Mouse (Mus musculus) midbrain, embryonic 14.5 days (tissue): ENCODE data around the gene Kcnj12. TPM values are rescaled to one million over a fixed set of nuclear protein-coding genes. Genes with fewer than 3 reads are reported as not detected.

Source experiments
- polyA plus RNA-seq: library from polyadenylated mRNA; unstranded; fragments of >200 nt; fragmentation: Nextera tagmentation; extraction: Ambion mirVana; gene quantifications from 2 replicates; pipeline ENCODE4 v1.2.1, GENCODE M21; 2014

The Kcnj12 gene
- polyA plus RNA-seq, 1 experiment from 2014 or later: 2.9 TPM

Other genes with a start within 250 kb of the Kcnj12 start
- 7.4 and 9.3 TPM in 2 replicates for gene Top3a, start 245.2 kb upstream of the Kcnj12 start, polyA plus RNA-seq
- 8.8 and 9.4 TPM in 2 replicates for gene Smcr8, start 245.0 kb upstream of the Kcnj12 start, polyA plus RNA-seq
- gene Shmt1, start 210.8 kb upstream of the Kcnj12 start, polyA plus RNA-seq: 4.8 and 6.7 TPM in 2 replicates
- 27.0 and 30.7 TPM in 2 replicates for gene Dhrs7b, start 191.9 kb upstream of the Kcnj12 start, polyA plus RNA-seq
- gene Tmem11, start 143.3 kb upstream of the Kcnj12 start, polyA plus RNA-seq: 52.4 and 53.7 TPM in 2 replicates
- gene Natd1, start 107.8 kb upstream of the Kcnj12 start, polyA plus RNA-seq: 33.0 and 42.2 TPM in 2 replicates
- gene Map2k3, start 90.5 kb upstream of the Kcnj12 start, polyA plus RNA-seq: 18.5 and 23.2 TPM in 2 replicates
- gene Tnfrsf13b, start 104.2 kb downstream of the Kcnj12 start, polyA plus RNA-seq: 0.35 and 2.0 TPM in 2 replicates
- 462 and 529 TPM in 2 replicates for gene Usp22, start 152.5 kb downstream of the Kcnj12 start, polyA plus RNA-seq
- 0.12 TPM in 1 of 2 replicates, not detected in the other for gene Aldh3a1, start 185.0 kb downstream of the Kcnj12 start, polyA plus RNA-seq
- 21.8 and 30.2 TPM in 2 replicates for gene Aldh3a2, start 244.9 kb downstream of the Kcnj12 start, polyA plus RNA-seq